Mouse (Mus musculus) midbrain, embryonic 16.5 days (tissue): ENCODE data around the gene Rufy4. TPM values are rescaled to one million over a fixed set of nuclear protein-coding genes. Genes with fewer than 3 reads are reported as not detected.

ENCODE experiments used
- ATAC-seq: fragments of 200-750 bp; cut with Nextera tagmentation; 2 replicates; pipeline ENCODE4 v1.8.0; 2017; ENCODE audit warnings: moderate TSS enrichment
- H3K27ac ChIP-seq: fragments of 300-500 bp; sonication (generic); 2 replicates; pipeline ENCODE4 v1.5.1; 2014; ENCODE audit warnings: mild to moderate bottlenecking, low read length, mixed read lengths
- H3K27me3 ChIP-seq: fragments of 300-500 bp; sonication (generic); 2 replicates; pipeline ENCODE4 v1.6.1; 2014; ENCODE audit warnings: low read depth, low read length, mixed read lengths; ENCODE audit not compliant: control insufficient read depth, insufficient read depth
- H3K36me3 ChIP-seq: fragments of 300-500 bp; sonication (generic); 2 replicates; pipeline ENCODE4 v1.6.1; 2014; ENCODE audit warnings: mild to moderate bottlenecking, low read length, moderate library complexity, mixed read lengths; ENCODE audit not compliant: control insufficient read depth, insufficient read depth
- H3K4me1 ChIP-seq: fragments of 300-500 bp; sonication (generic); 2 replicates; pipeline ENCODE4 v1.6.1; 2014; ENCODE audit warnings: mild to moderate bottlenecking, low read length, mixed read lengths; ENCODE audit not compliant: control insufficient read depth, insufficient read depth
- H3K4me2 ChIP-seq: fragments of 300-500 bp; sonication (generic); 2 replicates; pipeline ENCODE4 v1.6.1; 2014; ENCODE audit warnings: mild to moderate bottlenecking, low read length, mixed read lengths
- H3K4me3 ChIP-seq: fragments of 300-500 bp; sonication (generic); 2 replicates; pipeline ENCODE4 v1.5.1; 2014; ENCODE audit warnings: low read depth, mild to moderate bottlenecking, low read length, moderate library complexity, mixed read lengths
- H3K9ac ChIP-seq: fragments of 300-500 bp; sonication (generic); 2 replicates; pipeline ENCODE4 v1.6.1; 2014; ENCODE audit warnings: low read depth, low read length, mixed read lengths
- H3K9me3 ChIP-seq: fragments of 300-500 bp; sonication (generic); replicated peaks from 2 replicates; pipeline ENCODE4 v1.6.1; 2014; ENCODE audit warnings: mild to moderate bottlenecking, low read length, mixed read lengths; ENCODE audit not compliant: control insufficient read depth, poor library complexity, severe bottlenecking
- WGBS: fragments of 180-500 bp; shearing (Covaris S2); extraction: QIAGEN DNeasy Blood & Tissue Kit; methylation state at CpG from one replicate; pipeline ENCODE4 v1.1.7; 2014; 5-methylcytosine and 5-hydroxymethylcytosine counted together
- polyA plus RNA-seq: library from polyadenylated mRNA; unstranded; fragments of >200 nt; fragmentation: Nextera tagmentation; extraction: Ambion mirVana; gene quantifications from 2 replicates; pipeline ENCODE4 v1.2.1, GENCODE M21; 2015

The Rufy4 gene
- polyA plus RNA-seq, 1 experiment from 2014 or later: 0.49 TPM

DNA sequence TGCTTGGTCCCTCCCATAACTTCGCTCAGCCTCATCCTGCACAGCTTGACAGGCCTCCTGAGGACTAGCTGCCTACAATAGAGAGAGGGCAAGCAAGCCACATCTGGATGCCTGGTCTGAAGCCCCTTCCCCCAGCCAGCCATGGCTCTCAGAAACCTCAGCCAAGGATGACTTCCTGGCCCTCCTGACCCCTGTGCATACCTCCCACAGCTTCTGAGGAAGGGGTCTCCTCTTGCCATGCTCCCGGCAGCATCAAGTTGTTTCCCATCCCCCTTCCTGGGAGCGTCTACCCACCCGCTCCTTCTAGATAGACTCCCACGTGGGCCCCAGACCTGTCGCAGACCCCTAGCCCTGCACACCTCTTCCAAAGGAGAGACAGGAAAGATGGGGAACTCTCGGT, 35.0 kb upstream of the Rufy4 start:
- ATAC-seq: no peak
- Histone ChIP-seq H3K9ac (no peak overlapping the region), H3K4me2 (no peak overlapping the region)

GRCm38 (mm10) chr1:74091138-74091537, 34.2 kb upstream of the Rufy4 start:
- no peak for ATAC-seq
- Histone ChIP-seq H3K36me3 (no peaks in the 10 kb centered on the region), H3K9me3 (no peaks in the 10 kb centered on the region), H3K27me3 (no peaks in the 10 kb centered on the region), H3K27ac (no peak overlapping the region), H3K4me3 (no peak overlapping the region), H3K9ac (no peak overlapping the region), H3K4me2 (no peak overlapping the region), H3K4me1 (peaks cover 5% of the 10 kb centered on the region)
- 26% methylated on average over 7 of the region's 7 CpGs for WGBS

More for the DNA sequence above, 35.0 kb upstream of the Rufy4 start:
- H3K27ac ChIP-seq: no peak overlapping the region
- no peaks in the 10 kb centered on the region for H3K27me3 ChIP-seq
- H3K4me1 ChIP-seq: peaks cover 5% of the 10 kb centered on the region
- no peak overlapping the region for H3K4me3 ChIP-seq
- 63% methylated on average over 7 of the region's 7 CpGs for WGBS
- H3K9me3 ChIP-seq: no peaks in the 10 kb centered on the region
- no peaks in the 10 kb centered on the region for H3K36me3 ChIP-seq

DNA sequence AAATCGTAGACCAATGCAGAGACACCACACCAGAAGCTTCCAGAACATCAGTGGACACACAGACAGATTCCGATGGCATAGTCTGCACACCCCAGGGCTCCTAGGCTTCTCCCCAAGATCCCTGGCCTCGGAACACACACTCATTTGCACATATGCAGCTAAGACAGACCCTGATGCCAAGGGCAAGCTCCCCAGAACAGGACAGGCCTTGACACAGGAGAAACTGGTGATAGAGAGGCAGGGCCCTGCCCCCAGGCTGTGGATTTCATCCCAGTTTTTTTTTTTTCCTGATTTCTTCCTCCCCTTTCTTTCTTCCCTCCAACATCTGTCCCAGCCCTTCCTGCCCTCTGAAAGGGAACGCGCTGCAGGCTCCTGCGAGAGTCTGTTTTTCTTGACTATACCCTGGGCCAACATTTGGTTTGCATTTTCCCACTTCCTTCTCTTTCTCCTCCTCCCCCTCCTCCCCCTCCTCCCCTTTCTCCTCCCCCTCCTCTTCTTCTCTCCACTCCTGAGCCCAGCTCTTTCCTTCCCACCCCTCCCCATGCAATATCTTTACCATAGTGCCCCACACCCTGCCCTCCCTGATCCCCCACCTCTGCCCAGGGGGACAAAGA, 33.6 kb upstream of the Rufy4 start:
- Histone ChIP-seq H3K4me3 (no peak overlapping the region), H3K27me3 (0 out of 2 replicates have a peak, but pooled peaks cover 1% of the 10 kb centered on the region), H3K9me3 (no peaks in the 10 kb centered on the region), H3K27ac (no peak overlapping the region), H3K36me3 (no peaks in the 10 kb centered on the region), H3K4me1 (peaks cover 5% of the 10 kb centered on the region), H3K9ac (no peak overlapping the region), H3K4me2 (no peak overlapping the region)
- ATAC-seq: no peak
- WGBS: 45% methylated on average over 6 of the region's 6 CpGs

DNA sequence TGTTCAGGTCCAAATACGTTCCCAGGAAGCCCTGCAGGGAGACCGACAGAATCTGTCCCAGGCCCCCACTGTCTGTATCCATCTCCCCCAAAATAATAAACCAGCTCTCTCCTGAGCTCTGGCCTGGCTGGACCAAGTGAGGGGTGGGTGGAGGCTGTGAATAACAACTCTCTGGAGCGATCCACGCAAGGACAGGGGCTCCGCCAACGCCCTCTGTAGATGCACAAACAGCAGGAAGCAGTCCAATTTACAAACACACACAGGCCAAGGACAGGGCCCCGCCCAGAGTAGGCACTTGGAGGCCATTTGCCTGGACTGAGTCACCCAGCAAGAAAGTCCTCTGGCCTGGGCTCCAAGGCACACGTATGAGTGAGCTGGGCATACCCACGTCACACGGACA, 33.1 kb upstream of the Rufy4 start:
- H3K4me1 ChIP-seq: peaks cover 5% of the 10 kb centered on the region
- H3K36me3 ChIP-seq: no peaks in the 10 kb centered on the region
- no peak overlapping the region for H3K9ac ChIP-seq
- 0 out of 2 replicates have a peak, but pooled peaks cover 3% of the 10 kb centered on the region for H3K27me3 ChIP-seq
- H3K4me2 ChIP-seq: no peak overlapping the region
- no peak overlapping the region for H3K27ac ChIP-seq
- ATAC-seq: no peak
- 68% methylated on average over 10 of the region's 10 CpGs for WGBS
- no peak overlapping the region for H3K4me3 ChIP-seq
- no peaks in the 10 kb centered on the region for H3K9me3 ChIP-seq

GRCm38 (mm10) chr1:74093447-74093846, 31.9 kb upstream of the Rufy4 start:
- 87% methylated on average over 5 of the region's 5 CpGs for WGBS
- ATAC-seq: no peak
- Histone ChIP-seq H3K9me3 (no peaks in the 10 kb centered on the region), H3K27ac (no peak overlapping the region), H3K4me1 (peaks cover 8% of the 10 kb centered on the region), H3K4me3 (no peak overlapping the region), H3K9ac (no peak overlapping the region), H3K36me3 (no peaks in the 10 kb centered on the region), H3K27me3 (0 out of 2 replicates have a peak, but pooled peaks cover 3% of the 10 kb centered on the region), H3K4me2 (no peak overlapping the region)

DNA sequence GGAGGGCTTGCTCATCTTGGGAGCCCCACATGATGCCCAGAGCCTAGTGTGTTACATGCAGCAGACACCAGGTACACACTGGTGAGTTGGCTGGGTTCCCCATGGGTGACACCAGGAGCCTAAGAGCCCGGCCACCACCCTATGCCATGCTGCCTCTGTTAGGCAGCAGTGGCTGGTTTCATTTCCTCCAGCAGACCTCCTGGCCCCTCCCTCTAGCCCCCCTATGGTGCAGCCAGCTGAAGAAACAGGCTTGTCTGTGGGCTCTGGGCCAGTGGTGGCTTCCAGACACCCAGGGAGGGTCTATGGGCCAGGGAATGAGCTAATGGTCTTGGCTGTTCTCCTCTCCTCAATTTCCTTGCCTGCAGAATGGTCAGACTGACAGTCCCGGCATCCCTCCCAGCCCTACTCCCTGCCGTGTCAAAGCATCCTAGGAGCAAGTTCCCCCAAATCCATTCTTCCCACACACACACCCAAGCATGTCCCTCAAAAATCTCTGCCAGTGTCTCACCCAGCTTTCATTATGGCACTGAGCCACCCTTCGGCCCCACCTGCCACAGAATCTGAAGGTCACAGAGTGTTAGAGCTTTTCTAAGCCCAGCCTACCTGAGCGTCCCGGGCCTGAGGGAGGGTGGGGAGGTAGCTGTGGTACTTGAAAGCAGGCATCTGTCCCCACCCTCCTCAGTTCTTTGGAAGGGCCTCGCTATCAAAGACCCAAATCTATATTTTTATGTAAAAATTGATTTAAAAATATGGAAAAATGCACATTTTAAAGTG, 30.7 kb upstream of the Rufy4 start:
- ATAC-seq: no peak
- H3K27ac ChIP-seq: no peak overlapping the region
- no peak overlapping the region for H3K4me2 ChIP-seq

DNA sequence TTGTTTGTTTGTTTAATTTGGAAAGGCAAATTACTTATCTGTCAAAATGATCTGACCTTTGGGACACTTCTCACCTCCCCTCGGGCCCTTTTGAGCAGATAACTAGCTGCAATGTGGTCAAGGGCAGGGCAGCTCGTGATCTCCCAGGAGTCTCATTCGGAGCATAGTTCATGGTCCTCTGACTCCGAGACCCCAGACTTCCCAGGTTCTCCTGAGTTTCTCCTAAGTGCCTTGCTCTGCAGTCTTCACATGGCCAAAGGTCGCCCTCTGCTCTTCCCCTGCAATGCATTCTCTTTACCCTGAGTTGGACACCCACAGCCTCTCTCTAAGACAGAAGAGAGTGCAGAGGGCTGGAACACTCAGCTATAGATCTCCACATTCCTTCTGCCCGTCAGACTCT, 30.0 kb upstream of the Rufy4 start:
- Histone ChIP-seq H3K27ac (no peak overlapping the region), H3K9ac (no peak overlapping the region), H3K4me3 (no peak overlapping the region), H3K4me2 (no peak overlapping the region), H3K36me3 (no peaks in the 10 kb centered on the region), H3K9me3 (no peaks in the 10 kb centered on the region), H3K27me3 (peaks cover 10% of the 10 kb centered on the region), H3K4me1 (peaks cover 18% of the 10 kb centered on the region)
- no peak for ATAC-seq
- WGBS: 66% methylated on average over 6 of the region's 6 CpGs

More for the DNA sequence above, 30.7 kb upstream of the Rufy4 start:
- peaks cover 6% of the 10 kb centered on the region; the same call in 1 of the 2 replicates for H3K27me3 ChIP-seq
- H3K9ac ChIP-seq: no peak overlapping the region
- 51% methylated on average over 7 of the region's 7 CpGs for WGBS
- no peaks in the 10 kb centered on the region for H3K36me3 ChIP-seq
- no peak overlapping the region for H3K4me3 ChIP-seq
- H3K4me1 ChIP-seq: peaks cover 16% of the 10 kb centered on the region
- no peaks in the 10 kb centered on the region for H3K9me3 ChIP-seq

GRCm38 (mm10) chr1:74095728-74096127, 29.6 kb upstream of the Rufy4 start:
- ATAC-seq: no peak
- Histone ChIP-seq H3K4me2 (no peak overlapping the region), H3K9me3 (no peaks in the 10 kb centered on the region), H3K36me3 (no peaks in the 10 kb centered on the region), H3K27ac (no peak overlapping the region), H3K9ac (no peak overlapping the region), H3K27me3 (peaks cover 12% of the 10 kb centered on the region), H3K4me1 (peaks cover 18% of the 10 kb centered on the region), H3K4me3 (no peak overlapping the region)
- 56% methylated on average over 3 of the region's 3 CpGs for WGBS
